Mouse (Mus musculus) lung, postnatal 0 days (tissue): ENCODE data around the gene Gm527. TPM values are rescaled to one million over a fixed set of nuclear protein-coding genes. Genes with fewer than 3 reads are reported as not detected.

Experiments used
- ATAC-seq: fragments of 200-750 bp; cut with Nextera tagmentation; 2 replicates; pipeline ENCODE4 v1.8.0; 2017; ENCODE audit warnings: moderate library complexity
- DNase-seq: peaks from one replicate; pipeline ENCODE4 v3.0.0-alpha.2; 2016; ENCODE audit warnings: low spot score
- H3K27ac ChIP-seq: fragments of 300-500 bp; sonication (generic); 2 replicates; pipeline ENCODE4 v1.5.1; 2014; ENCODE audit warnings: antibody characterized with exemption, mild to moderate bottlenecking, low read length, mixed read lengths
- H3K27me3 ChIP-seq: fragments of 300-500 bp; sonication (generic); replicated peaks from 2 replicates; pipeline ENCODE4 v1.6.1; 2014; ENCODE audit warnings: low read length, mixed read lengths; ENCODE audit not compliant: insufficient read depth
- H3K36me3 ChIP-seq: fragments of 300-500 bp; sonication (generic); 2 replicates; pipeline ENCODE4 v1.6.1; 2014; ENCODE audit warnings: low read length, mixed read lengths; ENCODE audit not compliant: insufficient read depth
- H3K4me1 ChIP-seq: fragments of 300-500 bp; sonication (generic); 2 replicates; pipeline ENCODE4 v1.6.1; 2014; ENCODE audit warnings: antibody characterized with exemption, low read depth, low read length, mixed read lengths; ENCODE audit not compliant: insufficient read depth
- H3K4me2 ChIP-seq: fragments of 300-500 bp; sonication (generic); replicated peaks from 2 replicates; pipeline ENCODE4 v1.6.1; 2014; ENCODE audit warnings: low read depth, mild to moderate bottlenecking, low read length, moderate library complexity, mixed read lengths
- H3K4me3 ChIP-seq: fragments of 300-500 bp; sonication (generic); 2 replicates; pipeline ENCODE4 v1.5.1; 2014; ENCODE audit warnings: low read depth, low read length
- H3K9ac ChIP-seq: fragments of 300-500 bp; sonication (generic); replicated peaks from 2 replicates; pipeline ENCODE4 v1.6.1; 2014; ENCODE audit warnings: low read depth, mild to moderate bottlenecking
- H3K9me3 ChIP-seq: fragments of 300-500 bp; sonication (generic); 2 replicates; pipeline ENCODE4 v1.6.1; 2016; ENCODE audit warnings: low read length, mixed read lengths
- CTCF ChIP-seq: IDR thresholded peaks from 2 replicates; pipeline ENCODE4 v1.5.1; 2016; ENCODE audit warnings: antibody characterized with exemption, mild to moderate bottlenecking
- EP300 ChIP-seq: IDR thresholded peaks from 2 replicates; pipeline ENCODE4 v1.6.1; 2016; ENCODE audit warnings: antibody characterized with exemption, mild to moderate bottlenecking, control low read depth
- WGBS: fragments of 180-500 bp; shearing (Covaris S2); extraction: QIAGEN DNeasy Blood & Tissue Kit; methylation state at CpG from one replicate; pipeline ENCODE4 v1.1.7; 2014; 5-methylcytosine and 5-hydroxymethylcytosine counted together
- polyA plus RNA-seq: library from polyadenylated mRNA; unstranded; fragments of >200 nt; fragmentation: Nextera tagmentation; extraction: Ambion mirVana; gene quantifications from 2 replicates; pipeline ENCODE4 v1.2.1, GENCODE M21; 2015

Gm527 gene
- polyA plus RNA-seq: 2.5 and 3.2 TPM in 2 replicates

DNA sequence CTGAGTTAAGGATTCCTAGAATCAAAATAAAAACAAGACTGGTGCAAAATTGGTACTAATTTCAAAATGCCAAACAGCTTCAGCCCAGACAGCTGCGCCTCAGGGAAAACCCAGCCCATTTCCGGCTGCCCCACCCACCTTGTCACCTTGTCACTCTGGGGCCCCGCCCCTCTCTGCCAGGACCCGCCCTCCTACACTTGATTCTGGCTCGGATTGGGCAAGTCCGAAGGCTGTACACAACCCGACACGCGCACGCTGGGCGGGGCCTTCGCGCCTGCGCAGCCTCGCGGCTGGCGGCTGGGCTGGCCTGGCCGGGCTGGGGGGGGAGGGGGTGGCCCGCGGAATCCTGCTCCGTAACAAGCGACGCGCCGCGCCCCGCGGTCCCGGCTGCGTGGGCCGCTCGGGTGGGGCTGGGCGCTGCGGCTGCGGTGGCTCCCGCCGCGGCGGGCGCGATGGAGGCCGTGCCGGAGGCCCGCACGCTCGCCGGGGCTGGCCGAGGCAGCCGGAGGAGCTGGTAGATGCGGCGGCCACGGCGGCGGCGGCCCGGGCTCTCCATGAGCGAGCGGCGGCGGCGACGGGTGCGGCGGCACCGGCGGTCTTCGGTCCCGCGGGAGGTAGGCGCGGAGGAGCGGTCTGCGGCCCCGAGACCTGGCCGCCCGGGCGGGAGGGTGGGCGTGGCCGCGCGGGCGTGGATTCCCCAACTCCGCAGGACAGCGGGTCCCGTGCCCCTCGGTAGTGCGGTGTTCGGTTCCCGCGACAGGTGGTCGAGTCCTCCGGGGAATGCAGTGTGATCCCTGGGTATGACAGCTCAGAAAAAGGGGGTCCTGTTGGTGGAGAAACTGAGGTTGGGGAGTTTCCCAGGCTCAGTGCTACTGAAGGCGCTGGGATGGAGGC is at the start of gene Gm527:
Gene Gm527, plus strand, starts transcription at position 329 of the 894 bp plus-strand sequence.
- no peaks in the 10 kb centered on the region for H3K36me3 ChIP-seq
- DNase-seq (peak; percentile 98), ATAC-seq (peak; percentile 100)
- H3K4me2 ChIP-seq: peak within 1 kb of the TSS; percentile 86
- no peaks in the 10 kb centered on the region for H3K27me3 ChIP-seq
- H3K9ac ChIP-seq: peak within 1 kb of the TSS; percentile 64
- H3K4me1 ChIP-seq: no peaks in the 10 kb centered on the region
- H3K4me3 ChIP-seq: peak within 1 kb of the TSS; percentile 85
- H3K9me3 ChIP-seq: no peaks in the 10 kb centered on the region
- WGBS: 0% methylated on average over 63 of the region's 93 CpGs
- peak within 1 kb of the TSS; percentile 80 for H3K27ac ChIP-seq
- no peak for TF ChIP-seq CTCF
- no peak for TF ChIP-seq EP300

DNA sequence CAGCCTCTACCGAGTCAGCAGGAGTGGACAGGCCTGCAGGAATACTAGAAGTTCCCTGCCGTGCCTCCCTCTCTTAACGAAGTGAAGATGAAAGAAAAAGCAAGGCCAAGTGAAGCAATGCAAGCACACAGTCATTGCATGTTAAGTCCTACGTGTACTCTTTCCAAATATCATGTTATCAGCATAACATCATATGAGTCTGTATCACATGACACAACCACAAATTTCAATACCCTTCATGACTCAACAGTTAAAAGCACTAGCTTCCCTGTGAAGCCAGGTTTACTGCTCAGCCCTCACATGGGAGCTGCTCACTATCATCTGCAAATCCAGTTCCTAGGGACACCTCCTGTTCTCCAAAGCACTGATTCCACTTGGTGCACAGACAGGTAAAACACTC is 46.6 kb upstream of the Gm527 start:
- DNase-seq (no peak), ATAC-seq (no peak)
- Histone ChIP-seq H3K27ac (no peak overlapping the region), H3K27me3 (no peaks in the 10 kb centered on the region), H3K9me3 (no peaks in the 10 kb centered on the region), H3K4me1 (no peaks in the 10 kb centered on the region), H3K4me3 (no peak overlapping the region), H3K9ac (no peak overlapping the region), H3K36me3 (no peaks in the 10 kb centered on the region), H3K4me2 (no peak overlapping the region)
- TF ChIP-seq CTCF: no peak
- no peak for TF ChIP-seq EP300
- WGBS: 49% methylated on average over 4 of the region's 4 CpGs

DNA sequence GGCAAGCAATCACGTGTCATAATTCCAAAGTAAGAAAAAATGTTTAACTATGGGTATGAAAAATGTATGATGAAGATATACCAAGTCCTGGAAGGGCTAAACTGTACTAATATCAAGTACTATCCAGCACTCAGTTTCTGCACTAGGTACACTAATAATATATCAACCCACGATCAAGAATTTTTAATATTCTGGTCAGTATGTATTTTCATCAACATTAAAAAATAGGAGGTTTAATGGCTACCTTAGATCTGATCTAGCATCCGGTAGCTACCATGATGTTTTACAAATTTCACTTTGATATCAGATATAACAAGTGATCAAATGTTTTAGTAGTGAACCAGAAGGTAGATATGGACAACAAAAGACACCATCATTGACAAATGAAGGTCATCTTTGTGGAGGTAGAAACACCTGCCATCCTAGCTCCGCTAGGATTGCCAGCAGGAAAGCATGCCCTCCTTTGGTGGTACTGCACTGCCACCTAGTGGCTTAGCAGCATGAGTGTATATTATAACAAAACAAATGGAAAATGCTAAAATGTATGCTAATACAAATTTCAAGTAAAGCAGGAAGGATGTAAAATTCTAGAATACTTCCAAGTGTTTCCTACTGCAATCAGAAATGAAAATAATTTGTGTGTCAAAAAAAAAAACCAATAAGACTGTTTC is 20.5 kb upstream of the Gm527 start:
- Histone ChIP-seq H3K9me3 (no peaks in the 10 kb centered on the region), H3K36me3 (no peaks in the 10 kb centered on the region), H3K4me2 (no peak overlapping the region), H3K4me3 (no peak overlapping the region), H3K4me1 (no peaks in the 10 kb centered on the region), H3K27ac (no peak overlapping the region), H3K9ac (no peak overlapping the region), H3K27me3 (no peaks in the 10 kb centered on the region)
- ATAC-seq (no peak), DNase-seq (peak; percentile 70)
- 36% methylated on average over 4 of the region's 4 CpGs for WGBS
- TF ChIP-seq EP300: no peak
- peak; percentile 88 for TF ChIP-seq CTCF

DNA sequence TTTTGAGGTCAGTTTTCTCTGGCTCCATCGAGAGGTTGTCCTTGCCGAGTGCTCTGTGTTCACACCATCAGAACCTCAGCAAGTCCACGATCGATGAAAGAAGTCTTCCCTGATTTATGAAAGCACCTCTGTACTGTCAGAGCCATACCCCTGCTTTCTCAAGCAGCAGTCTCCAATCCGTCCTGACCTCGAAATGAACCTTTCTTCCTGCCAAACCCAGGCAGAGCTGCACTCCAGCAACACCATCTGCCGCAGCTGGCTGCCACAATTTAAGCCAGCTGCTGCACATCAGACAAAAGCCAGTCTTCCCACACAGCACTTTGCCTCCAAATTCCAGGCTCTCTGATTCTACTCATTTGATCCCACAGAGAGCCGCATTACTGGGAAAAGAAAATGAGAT is 15.2 kb upstream of the Gm527 start:
- H3K27me3 ChIP-seq: no peaks in the 10 kb centered on the region
- H3K4me3 ChIP-seq: no peak overlapping the region
- H3K27ac ChIP-seq: no peak overlapping the region
- H3K9ac ChIP-seq: no peak overlapping the region
- 23% methylated on average over 8 of the region's 8 CpGs for WGBS
- H3K9me3 ChIP-seq: no peaks in the 10 kb centered on the region
- peak; percentile 78 for ATAC-seq
- DNase-seq: peak; percentile 78
- no peak overlapping the region for H3K4me2 ChIP-seq
- H3K36me3 ChIP-seq: no peaks in the 10 kb centered on the region
- TF ChIP-seq CTCF (no peak), EP300 (no peak)
- H3K4me1 ChIP-seq: no peaks in the 10 kb centered on the region

DNA sequence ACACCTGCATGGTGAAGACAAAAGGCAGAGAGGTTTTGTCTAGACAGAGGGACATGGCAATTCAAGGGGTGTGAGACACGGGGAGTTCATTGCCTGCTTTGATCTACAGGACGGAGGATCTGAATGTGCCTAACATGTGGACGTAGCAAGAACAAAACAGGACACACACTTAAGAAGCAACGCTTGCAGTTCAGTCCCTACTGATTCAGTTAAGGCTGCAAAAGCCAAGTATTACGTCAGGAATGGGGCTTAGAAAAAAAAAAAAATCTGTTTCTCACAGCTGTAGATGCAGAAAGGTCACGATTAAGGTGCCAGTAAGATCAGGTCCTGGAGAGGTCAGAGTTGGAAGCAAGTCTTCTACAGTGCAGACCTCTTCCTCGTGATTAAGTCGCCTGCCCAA is 14.5 kb upstream of the Gm527 start:
- H3K27me3 ChIP-seq: no peaks in the 10 kb centered on the region
- no peaks in the 10 kb centered on the region for H3K9me3 ChIP-seq
- no peak for TF ChIP-seq EP300
- no peak for TF ChIP-seq CTCF
- DNase-seq: peak; percentile 11
- H3K9ac ChIP-seq: no peak overlapping the region
- no peaks in the 10 kb centered on the region for H3K4me1 ChIP-seq
- WGBS: 46% methylated on average over 8 of the region's 8 CpGs
- no peak overlapping the region for H3K27ac ChIP-seq
- H3K36me3 ChIP-seq: no peaks in the 10 kb centered on the region
- ATAC-seq: no peak
- H3K4me3 ChIP-seq: no peak overlapping the region
- no peak overlapping the region for H3K4me2 ChIP-seq

DNA sequence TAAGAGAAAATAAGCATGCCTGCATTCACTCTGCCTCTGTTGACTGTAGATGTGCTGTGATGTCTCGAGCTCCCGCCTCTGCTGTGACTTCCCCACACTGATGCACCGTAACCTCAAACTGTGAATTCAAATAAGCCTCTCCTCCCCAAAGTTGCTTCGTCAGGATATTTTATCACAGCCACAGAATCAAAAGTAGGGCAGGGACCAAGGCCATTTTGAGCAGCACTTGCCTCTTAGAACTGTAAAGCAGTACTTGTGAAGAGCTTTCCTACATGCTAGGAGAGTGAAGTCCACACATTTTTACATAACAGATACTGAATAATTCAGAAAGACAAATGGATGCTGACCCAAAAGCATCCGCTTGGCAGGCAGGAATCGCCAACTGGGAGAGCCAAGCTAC is 4.7 kb upstream of the Gm527 start:
- H3K27me3 ChIP-seq: no peaks in the 10 kb centered on the region
- H3K9ac ChIP-seq: no peak overlapping the region
- H3K4me3 ChIP-seq: no peak overlapping the region
- H3K9me3 ChIP-seq: no peaks in the 10 kb centered on the region
- H3K4me2 ChIP-seq: no peak overlapping the region
- no peak for TF ChIP-seq EP300
- no peak for TF ChIP-seq CTCF
- 51% methylated on average over 6 of the region's 6 CpGs for WGBS
- no peak overlapping the region for H3K27ac ChIP-seq
- no peaks in the 10 kb centered on the region for H3K36me3 ChIP-seq
- H3K4me1 ChIP-seq: no peaks in the 10 kb centered on the region
- ATAC-seq: no peak
- no peak for DNase-seq
